Mouse (Mus musculus) liver, embryonic 14.5 days (tissue): ENCODE measurements around the gene Lrrc8d.

Source experiments
- CTCF ChIP-seq: IDR thresholded peaks from 2 replicates; pipeline ENCODE4 v1.5.1; 2016; ENCODE audit warnings: antibody characterized with exemption, low read depth, control low read depth
- EP300 ChIP-seq: IDR thresholded peaks from 2 replicates; pipeline ENCODE4 v1.6.1; 2016; ENCODE audit warnings: antibody characterized with exemption, low read depth

- no peak for TF ChIP-seq CTCF
- no peak for TF ChIP-seq EP300
These were observed 30.0 kb upstream of the Lrrc8d start for GRCm38 (mm10) chr5:105669508-105670353.
